Mouse (Mus musculus) ES-CJ7 (cell line): Measurements from ENCODE around the gene Glrp1.

ENCODE experiments used
- DNase-seq: peaks from one replicate; pipeline ENCODE4 v3.0.0; 2011; ENCODE audit warnings: low read depth, low spot score

The Glrp1 gene

GRCm38 (mm10) chr1:88492415-88492814 lies 17.5 kb downstream of the Glrp1 start:
- no peak for DNase-seq

- DNase-seq: no peak
These were observed 18.1 kb downstream of the Glrp1 start for GRCm38 (mm10) chr1:88491617-88492378.

DNA sequence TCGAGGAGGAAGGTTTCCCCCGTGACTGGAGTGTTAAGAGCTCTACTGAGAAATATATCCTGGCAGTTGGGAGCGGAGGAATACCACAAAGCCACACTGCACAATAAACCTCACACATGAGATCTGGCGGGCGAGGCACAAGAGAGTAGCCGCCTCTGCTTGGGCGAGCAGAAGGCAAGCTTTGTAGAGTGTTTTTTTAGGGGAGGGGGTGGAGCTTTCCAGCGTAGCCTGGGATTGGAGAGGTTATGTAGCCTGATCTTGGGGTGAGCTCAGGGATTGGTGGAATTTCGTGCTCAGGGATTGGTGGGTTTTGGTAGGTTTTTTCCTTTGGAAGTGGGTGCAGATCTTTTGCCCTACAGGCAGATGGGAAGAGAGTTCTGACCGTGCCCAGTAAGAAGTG lies 19.7 kb downstream of the Glrp1 start:
- DNase-seq: peak; percentile 50

DNA sequence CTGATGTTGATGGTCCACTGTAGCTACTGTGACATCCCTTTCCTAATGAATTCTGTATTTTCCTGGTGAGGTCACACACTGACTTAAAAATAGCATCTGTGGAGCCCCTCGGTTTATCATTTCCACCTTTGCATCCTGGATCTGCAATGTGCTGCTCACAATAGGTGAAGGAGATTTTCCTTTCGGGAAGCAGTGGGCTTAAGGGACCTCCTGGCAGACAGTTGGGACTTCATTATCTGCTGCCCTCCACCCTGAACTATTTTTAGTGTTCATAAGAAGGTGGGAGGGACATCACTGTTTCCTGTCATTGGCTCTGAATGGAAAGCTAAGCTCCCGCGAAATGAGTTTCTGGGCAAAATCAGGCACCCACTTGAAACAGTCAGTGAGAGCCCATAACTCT lies 20.9 kb downstream of the Glrp1 start:
- DNase-seq: no peak

DNA sequence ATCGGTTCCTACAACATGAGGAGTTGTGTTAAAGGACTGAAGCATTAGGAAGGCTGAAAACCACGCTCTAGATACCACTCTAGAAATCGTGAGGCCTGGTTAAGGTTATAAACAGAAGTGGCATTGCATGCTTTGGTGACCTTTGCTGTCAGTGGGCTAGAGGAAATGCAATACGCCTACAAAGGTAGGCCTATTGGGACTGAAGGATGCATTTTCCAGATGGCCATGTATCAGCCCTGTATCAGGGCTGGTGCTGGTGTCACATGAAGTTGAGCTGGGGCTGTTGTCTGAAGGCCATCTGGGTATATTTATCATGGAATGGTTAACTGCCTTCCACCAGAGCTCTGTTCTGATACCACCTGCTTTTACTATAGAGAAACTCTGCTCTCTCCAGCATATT lies 23.5 kb downstream of the Glrp1 start:
- DNase-seq: no peak

GRCm38 (mm10) chr1:88484059-88484458 lies 25.8 kb downstream of the Glrp1 start:
- DNase-seq: no peak

GRCm38 (mm10) chr1:88482142-88483099 lies 27.4 kb downstream of the Glrp1 start:
- no peak for DNase-seq

GRCm38 (mm10) chr1:88480594-88480993 lies 29.3 kb downstream of the Glrp1 start:
- DNase-seq: no peak

GRCm38 (mm10) chr1:88478205-88478604 lies 31.7 kb downstream of the Glrp1 start:
- no peak for DNase-seq

GRCm38 (mm10) chr1:88476554-88477085 lies 33.2 kb downstream of the Glrp1 start:
- DNase-seq: no peak

DNA sequence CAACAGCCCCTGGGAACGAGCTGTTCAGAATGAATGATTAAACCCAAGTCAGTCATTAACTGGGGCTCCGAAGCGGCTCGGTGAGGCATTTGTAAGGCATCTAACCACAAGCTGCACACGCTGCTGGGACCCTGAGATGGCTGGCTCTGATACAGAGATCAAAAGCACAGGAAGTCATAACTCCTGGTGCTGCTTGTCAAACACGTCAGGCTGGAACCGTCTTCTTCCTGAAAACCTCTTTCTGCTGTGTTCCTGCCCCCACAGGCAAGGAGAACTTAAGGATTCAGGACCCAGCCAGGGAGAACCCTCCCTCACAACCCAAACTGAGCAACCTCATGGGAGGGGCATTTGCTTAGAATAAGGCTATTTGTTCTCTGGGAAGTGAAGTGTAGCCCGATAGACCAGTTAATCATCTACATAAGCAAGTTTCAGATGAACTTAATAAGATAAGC lies 34.3 kb downstream of the Glrp1 start:
- DNase-seq: no peak

- DNase-seq: no peak
These were observed 35.3 kb downstream of the Glrp1 start for GRCm38 (mm10) chr1:88474598-88474997.

DNA sequence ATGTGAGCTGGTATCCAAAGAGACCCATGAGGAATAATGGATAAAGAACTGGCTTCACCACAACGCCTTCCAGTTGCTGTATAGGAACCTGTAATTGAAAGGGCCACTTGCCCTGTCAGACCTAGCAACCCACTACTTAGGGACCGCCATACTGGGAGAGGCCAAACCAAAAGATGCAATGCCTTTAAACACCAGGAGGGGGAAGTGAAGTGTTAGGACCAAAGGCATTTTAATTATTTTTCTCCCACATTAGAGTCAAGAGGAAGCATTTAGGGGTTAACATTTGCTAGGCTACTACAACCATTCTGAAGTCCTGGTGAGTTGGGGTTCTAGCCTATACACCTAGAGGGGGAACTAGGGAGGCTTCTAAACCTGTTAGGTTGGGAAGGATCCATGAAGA lies 36.0 kb downstream of the Glrp1 start:
- DNase-seq: no peak

DNA sequence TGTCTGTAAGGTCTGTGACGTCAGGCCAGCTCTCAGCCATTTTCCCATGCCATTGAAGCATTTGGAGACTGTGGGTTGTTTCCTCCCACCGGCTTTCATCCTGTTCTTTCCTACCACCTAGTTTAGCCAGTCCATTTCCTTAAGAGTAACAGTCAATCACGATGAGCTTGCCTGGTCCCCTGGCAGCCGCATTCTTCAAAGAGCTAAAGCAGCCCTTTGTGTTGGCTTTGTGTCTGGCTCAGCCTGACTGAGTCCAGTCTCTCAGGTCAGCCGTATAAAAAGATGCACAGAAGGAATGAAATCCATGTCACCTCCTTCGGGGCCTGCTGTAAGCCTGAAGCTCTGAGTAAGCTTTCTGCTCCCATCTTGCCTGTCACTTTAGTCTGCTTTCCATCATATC lies 37.6 kb downstream of the Glrp1 start:
- DNase-seq: no peak

DNA sequence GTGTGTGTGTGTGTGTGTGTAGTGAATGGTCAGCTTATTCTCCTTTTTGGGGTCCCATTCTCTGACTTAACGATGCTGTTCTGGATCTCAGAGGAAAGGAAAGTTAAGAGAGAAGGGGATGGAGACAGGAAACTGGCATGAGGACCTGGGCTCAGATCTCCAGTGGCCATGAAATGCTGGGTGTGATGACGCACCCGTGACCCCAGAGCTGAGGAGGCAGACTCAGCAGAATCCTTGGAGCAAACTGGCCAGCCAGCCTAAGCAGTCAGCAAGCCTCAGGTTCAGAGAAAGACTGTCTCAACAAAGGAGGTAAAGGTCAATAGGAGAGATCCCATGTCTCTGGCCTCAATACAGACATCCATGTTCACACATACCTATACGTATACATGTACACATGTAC lies 40.1 kb downstream of the Glrp1 start:
- DNase-seq: no peak

DNA sequence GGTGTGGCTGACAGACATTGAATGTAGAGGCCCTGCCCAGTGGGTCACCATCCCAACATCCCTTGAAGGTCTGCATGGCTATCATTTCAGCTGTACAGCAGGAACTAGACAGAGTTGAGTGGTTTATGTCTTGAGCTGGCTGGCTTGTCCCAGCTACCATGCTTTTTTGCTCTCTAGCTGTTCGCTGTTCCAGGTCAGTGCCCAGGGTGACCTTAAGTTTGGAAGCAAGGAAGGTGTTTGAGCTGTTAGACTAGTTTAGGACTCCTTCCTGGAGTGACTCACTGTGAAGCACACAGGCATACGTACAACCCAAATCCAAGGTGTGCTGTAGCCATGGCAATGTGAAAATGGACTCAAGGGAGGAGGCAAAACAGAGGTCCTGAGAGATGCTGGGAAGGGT lies 41.5 kb downstream of the Glrp1 start:
- DNase-seq: no peak

DNA sequence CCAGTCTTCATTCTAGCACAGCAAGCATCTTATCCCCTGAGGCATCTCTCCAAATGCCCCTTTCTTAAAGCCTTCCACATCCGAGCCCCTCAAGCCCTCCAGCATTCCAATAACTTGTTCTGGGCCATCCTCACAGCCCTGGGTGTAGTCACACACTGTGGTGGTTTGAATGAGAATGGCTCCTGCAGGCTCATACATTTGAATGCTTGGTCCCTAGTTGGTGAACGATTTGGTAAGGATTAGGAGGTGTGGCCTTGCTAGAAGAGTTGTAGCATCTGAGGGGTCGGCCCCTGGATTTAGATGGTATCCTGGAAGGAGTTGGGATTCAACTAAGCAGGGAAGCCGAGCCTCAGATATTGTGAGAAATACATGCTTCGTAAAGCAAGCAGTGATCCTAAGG lies 42.0 kb downstream of the Glrp1 start:
- peak; percentile 75 for DNase-seq

DNA sequence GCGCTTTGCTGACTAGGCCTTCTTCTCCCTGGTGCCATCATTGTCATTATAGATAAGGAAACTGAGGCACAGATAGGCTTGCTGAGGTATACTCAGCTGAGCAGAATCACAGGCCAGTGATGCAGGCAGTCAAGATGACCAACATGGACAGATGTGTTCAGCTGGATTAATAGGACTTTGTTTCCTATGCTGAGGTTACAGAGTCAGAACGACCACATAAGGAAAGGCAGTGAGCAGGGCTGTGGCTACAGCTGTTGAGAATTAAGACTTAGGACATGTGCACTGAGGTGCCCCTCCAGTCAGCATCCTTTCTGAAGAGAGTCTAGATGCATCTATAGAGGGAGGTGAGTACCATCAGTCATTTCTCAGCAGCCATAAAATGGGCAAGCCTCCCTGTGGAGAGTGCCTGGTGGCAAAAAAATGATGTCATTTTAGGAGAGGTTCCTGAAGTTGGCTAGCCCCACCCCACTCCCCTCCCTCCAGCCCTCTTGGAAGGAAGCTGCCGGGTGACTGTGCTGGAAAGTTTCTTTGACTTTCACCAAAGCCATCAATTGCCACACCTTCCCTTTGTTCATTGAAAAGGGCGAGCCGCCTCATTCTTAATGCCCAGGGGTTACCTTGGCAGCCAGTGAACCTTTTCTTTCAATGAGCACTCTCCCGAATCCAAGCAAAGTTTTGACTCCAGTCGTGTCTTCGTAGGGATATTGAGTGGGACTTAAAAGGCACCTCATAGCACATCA lies 43.4 kb downstream of the Glrp1 start:
- peak; percentile 91 for DNase-seq

GRCm38 (mm10) chr1:88465722-88466121 lies 44.1 kb downstream of the Glrp1 start:
- peak; percentile 73 for DNase-seq

DNA sequence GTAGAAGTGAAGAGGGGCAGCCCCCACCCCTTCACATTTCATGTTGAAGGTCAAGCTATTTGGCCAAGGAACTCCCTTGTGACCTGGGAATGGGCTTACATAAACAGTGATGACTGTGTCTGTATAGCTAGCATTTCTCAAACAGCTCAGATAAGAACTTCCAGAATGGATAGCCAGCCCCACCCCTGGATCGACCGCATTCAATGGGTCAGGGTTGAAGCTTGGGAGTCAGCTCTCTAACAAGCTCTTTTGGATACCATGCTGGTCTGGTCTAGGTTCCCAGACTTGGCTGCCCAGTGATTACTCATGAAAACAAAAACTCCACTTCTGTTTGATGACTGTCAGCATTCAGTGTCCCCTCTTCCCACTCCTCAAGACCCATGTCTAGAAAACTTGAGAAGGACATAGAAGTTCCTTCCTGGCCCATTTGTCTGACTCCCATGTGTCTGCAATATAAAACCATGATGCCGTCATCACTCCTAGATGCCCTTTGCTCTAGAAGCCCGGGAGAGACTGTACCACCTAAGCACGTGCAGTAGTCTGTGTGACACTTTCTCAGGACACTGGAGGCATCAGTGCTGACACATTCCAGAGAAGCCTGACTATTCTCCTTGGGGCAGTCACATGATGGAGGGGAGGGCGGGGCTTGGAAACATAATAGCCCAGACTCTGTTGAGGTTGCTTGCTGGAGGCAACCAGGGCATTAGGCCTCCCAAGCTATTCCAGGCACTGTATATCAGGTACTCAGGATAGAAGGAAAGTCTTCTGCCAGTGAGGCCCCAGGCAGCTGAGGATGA lies 45.6 kb downstream of the Glrp1 start:
- peak; percentile 83 for DNase-seq

- DNase-seq: no peak
These were observed 46.6 kb downstream of the Glrp1 start for GRCm38 (mm10) chr1:88463241-88463640.
